Mouse (Mus musculus) C2C12 (cell line): ENCODE results near the gene Cped1. TPM values are rescaled to one million over a fixed set of nuclear protein-coding genes. Genes with fewer than 3 reads are reported as not detected.

Source experiments
- H3K27me3 ChIP-seq: one replicate; pipeline ENCODE4 v1.6.1; 2011; ENCODE audit not compliant: control insufficient read depth, insufficient read depth, insufficient read length
- H3K36me3 ChIP-seq: one replicate; pipeline ENCODE4 v1.6.1; 2011; ENCODE audit not compliant: control insufficient read depth, insufficient read depth
- H3K4me3 ChIP-seq: one replicate; pipeline ENCODE4 v1.5.1; 2011; ENCODE audit warnings: mild to moderate bottlenecking, control low read depth; ENCODE audit not compliant: poor library complexity, insufficient read depth, severe bottlenecking
- H3K79me2 ChIP-seq: one replicate; pipeline ENCODE4 v1.6.1; 2011; ENCODE audit not compliant: control insufficient read depth, insufficient read depth
- H3K79me3 ChIP-seq: one replicate; pipeline ENCODE4 v1.6.1; 2011; ENCODE audit warnings: low read depth, control low read depth
- H3ac ChIP-seq: one replicate; pipeline ENCODE3; 2011; ENCODE audit warnings: low read depth; ENCODE audit not compliant: control insufficient read depth, insufficient read length
- CEBPB ChIP-seq: IDR thresholded peaks from one replicate; pipeline ENCODE4 v1.6.1; 2011; ENCODE audit warnings: low read depth, mild to moderate bottlenecking, control low read depth, moderate library complexity
- CTCF ChIP-seq: IDR thresholded peaks from one replicate; pipeline ENCODE4 v1.5.1; 2011; ENCODE audit not compliant: control insufficient read depth, insufficient read depth, insufficient read length
- FOSL1 ChIP-seq: IDR thresholded peaks from one replicate; pipeline ENCODE4 v1.8.0; 2011; ENCODE audit warnings: mild to moderate bottlenecking, low read length; ENCODE audit not compliant: poor library complexity, insufficient read depth, severe bottlenecking
- MAX ChIP-seq: IDR thresholded peaks from one replicate; pipeline ENCODE4 v1.6.1; 2011; ENCODE audit warnings: mild to moderate bottlenecking, control low read depth
- MYOD1 ChIP-seq: IDR thresholded peaks from one replicate; pipeline ENCODE4 v1.6.1; 2011; ENCODE audit warnings: low read depth; ENCODE audit not compliant: control insufficient read depth, insufficient read length
- MYOG ChIP-seq: IDR thresholded peaks from one replicate; pipeline ENCODE4 v1.6.1; 2011; ENCODE audit not compliant: control insufficient read depth, insufficient read length; ENCODE audit errors: extremely low read depth
- USF1 ChIP-seq: IDR thresholded peaks from one replicate; pipeline ENCODE4 v1.6.1; 2011; ENCODE audit warnings: low read depth, mild to moderate bottlenecking, control low read depth, moderate library complexity
- polyA plus RNA-seq: library from polyadenylated mRNA; unstranded; fragments of >200 nt; fragmentation: generic; extraction: Trizol; gene quantifications from one replicate; pipeline ENCODE4 v1.2.1, GENCODE M21; 2012; ENCODE audit warnings: missing spikeins

Gene Cped1
- polyA plus RNA-seq, 1 experiment, result 1.2 TPM

- H3ac ChIP-seq, result no peak overlapping the region
- H3K27me3 ChIP-seq, result no peaks in the 10 kb centered on the region
- no peak overlapping the region for H3K4me3 ChIP-seq
- H3K36me3 ChIP-seq, result no peaks in the 10 kb centered on the region
- no peak for TF ChIP-seq MAX
- TF ChIP-seq MYOD1, result no peak
- TF ChIP-seq FOSL1, result no peak
- TF ChIP-seq MYOG, result no peak
- TF ChIP-seq CTCF, result no peak
- no peak for TF ChIP-seq USF1
- TF ChIP-seq CEBPB, result no peak
- H3K79me2 ChIP-seq, result no peaks in the 10 kb centered on the region
- H3K79me3 ChIP-seq, result no peaks in the 10 kb centered on the region
Observed at GRCm38 (mm10) chr6:22014291-22014911, 28.7 kb downstream of the Cped1 start.

- H3K36me3 ChIP-seq, result no peaks in the 10 kb centered on the region
- TF ChIP-seq MYOD1, result no peak
- TF ChIP-seq FOSL1, result no peak
- no peak for TF ChIP-seq MAX
- TF ChIP-seq CEBPB, result no peak
- no peaks in the 10 kb centered on the region for H3K79me2 ChIP-seq
- H3K79me3 ChIP-seq, result no peaks in the 10 kb centered on the region
- no peak overlapping the region for H3K4me3 ChIP-seq
- H3ac ChIP-seq, result no peak overlapping the region
- no peaks in the 10 kb centered on the region for H3K27me3 ChIP-seq
Observed at GRCm38 (mm10) chr6:22017631-22018030, 31.9 kb downstream of the Cped1 start.

- TF ChIP-seq MAX (no peak), CTCF (no peak), MYOD1 (no peak), CEBPB (no peak), FOSL1 (no peak), MYOG (no peak), USF1 (no peak)
- Histone ChIP-seq H3K79me2 (no peaks in the 10 kb centered on the region), H3K79me3 (no peaks in the 10 kb centered on the region), H3K36me3 (no peaks in the 10 kb centered on the region), H3K27me3 (no peaks in the 10 kb centered on the region), H3K4me3 (no peak overlapping the region), H3ac (no peak overlapping the region)
Observed at GRCm38 (mm10) chr6:22018768-22019445, 33.2 kb downstream of the Cped1 start.

GRCm38 (mm10) chr6:22019637-22020036, 33.9 kb downstream of the Cped1 start:
- Histone ChIP-seq H3ac (no peak overlapping the region), H3K27me3 (no peaks in the 10 kb centered on the region), H3K79me2 (no peaks in the 10 kb centered on the region), H3K4me3 (no peak overlapping the region), H3K36me3 (no peaks in the 10 kb centered on the region), H3K79me3 (no peaks in the 10 kb centered on the region)
- no peak for TF ChIP-seq MAX
- TF ChIP-seq FOSL1, result no peak
- no peak for TF ChIP-seq CEBPB
- TF ChIP-seq USF1, result no peak
- TF ChIP-seq MYOG, result no peak
- TF ChIP-seq MYOD1, result no peak
- TF ChIP-seq CTCF, result no peak

DNA sequence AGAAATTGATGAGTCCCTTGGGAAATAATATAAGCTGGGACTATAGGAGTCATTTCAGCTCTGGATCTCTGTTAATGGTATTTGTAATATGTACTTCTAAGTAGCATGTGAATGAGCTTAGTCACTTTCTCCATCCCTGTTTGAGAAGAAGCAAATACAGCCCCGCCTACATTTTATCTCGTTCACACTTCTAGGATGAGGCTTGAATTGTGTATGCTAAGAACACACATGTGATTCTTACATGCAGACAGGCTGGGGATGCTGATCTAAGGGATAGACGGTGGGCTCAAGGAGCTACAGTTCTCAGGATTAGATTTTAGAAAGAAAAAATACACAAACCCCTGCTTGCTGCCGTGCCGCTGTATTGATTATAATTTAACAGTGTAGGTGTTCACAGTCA, 35.0 kb downstream of the Cped1 start:
- TF ChIP-seq USF1 (no peak), CTCF (no peak), MAX (no peak), MYOG (no peak), MYOD1 (no peak), FOSL1 (no peak)
- no peaks in the 10 kb centered on the region for H3K79me2 ChIP-seq
- no peaks in the 10 kb centered on the region for H3K27me3 ChIP-seq
- no peaks in the 10 kb centered on the region for H3K79me3 ChIP-seq
- no peak overlapping the region for H3K4me3 ChIP-seq
- no peaks in the 10 kb centered on the region for H3K36me3 ChIP-seq
- no peak overlapping the region for H3ac ChIP-seq

DNA sequence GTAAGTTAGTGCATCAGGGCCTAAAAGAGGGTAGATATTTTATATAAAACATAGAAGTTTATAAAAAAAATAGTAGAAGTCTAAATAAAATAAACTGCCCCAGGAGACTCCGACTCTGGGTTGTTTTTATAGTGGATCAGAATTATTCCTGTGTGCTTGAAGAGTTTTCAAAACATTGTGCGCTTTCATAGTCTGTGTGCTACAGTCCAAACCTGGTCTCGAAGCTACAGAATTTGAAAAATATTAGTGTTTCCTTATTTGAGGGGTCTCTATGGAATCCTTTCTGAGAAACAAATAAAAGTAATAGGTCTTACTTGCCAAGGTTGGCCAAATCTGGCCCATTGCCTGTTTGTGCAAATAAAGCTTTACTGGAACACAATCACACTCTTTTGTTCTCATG, 35.6 kb downstream of the Cped1 start:
- H3K79me3 ChIP-seq, result no peaks in the 10 kb centered on the region
- no peaks in the 10 kb centered on the region for H3K36me3 ChIP-seq
- no peak overlapping the region for H3K4me3 ChIP-seq
- TF ChIP-seq USF1 (no peak), FOSL1 (no peak), MYOD1 (no peak), CEBPB (no peak), MAX (no peak), MYOG (no peak), CTCF (no peak)
- no peaks in the 10 kb centered on the region for H3K79me2 ChIP-seq
- H3K27me3 ChIP-seq, result no peaks in the 10 kb centered on the region
- no peak overlapping the region for H3ac ChIP-seq
